ENCODE assay signal across 8 mouse cellular contexts in genomic region chrX:104483444-104483808, GRCm38 (mm10). TPM values are rescaled to one million over a fixed set of nuclear protein-coding genes. Genes with fewer than 3 reads are reported as not detected.
A peak's percentile ranks its signal among the peaks of the same experiment; 100 is the strongest.
DNase-seq lines count a peak whose midpoint lies in the region; ATAC-seq and TF ChIP-seq lines count a peak whose summit lies in the region.

No protein-coding gene starts in this region.

- in situ Hi-C loops in ES-E14 (cut with MboI; ENCODE audit: low sequenced_read_pairs in 2 of 2, unreplicated experiment in 2 of 2): no loop called here

- no peak for DNase-seq in heart, postnatal 4 days
- peak; percentile 11 for DNase-seq in ES-E14 (ENCODE audit: low read depth, low spot score)
- no peak for DNase-seq in yolk sac, embryonic 10.5 days (ENCODE audit: low spot score)

- no peaks in the 10 kb centered on the region for H3K9me3 ChIP-seq in heart, embryonic 11.5 days (replicated peaks; ENCODE audit: control insufficient read depth, low read length)
- H3K9me3 ChIP-seq in ES-E14 (ENCODE audit: control insufficient read depth, insufficient read depth, low read depth, low read length): no peaks in the 10 kb centered on the region
- H3K9me3 ChIP-seq in hindbrain, embryonic 15.5 days: no peaks in the 10 kb centered on the region
- no peaks in the 10 kb centered on the region for H3K9me3 ChIP-seq in limb, embryonic 13.5 days
- no peaks in the 10 kb centered on the region for H3K9me3 ChIP-seq in neural tube, embryonic 13.5 days

- H3K4me2 ChIP-seq in heart, embryonic 11.5 days: peak overlapping the region; percentile 68
- H3K4me2 ChIP-seq in hindbrain, embryonic 15.5 days: peak overlapping the region; percentile 57
- H3K4me2 ChIP-seq in limb, embryonic 13.5 days (replicated peaks): peak overlapping the region; percentile 64
- peak overlapping the region; percentile 56 for H3K4me2 ChIP-seq in neural tube, embryonic 13.5 days

- 33% methylated on average over 6 of the region's 6 CpGs for WGBS in heart, embryonic 11.5 days (ENCODE audit: insufficient replicate concordance)
- WGBS in hindbrain, embryonic 15.5 days: 21% methylated on average over 6 of the region's 6 CpGs
- 16% methylated on average over 6 of the region's 6 CpGs for WGBS in limb, embryonic 13.5 days
- 22% methylated on average over 6 of the region's 6 CpGs for WGBS in neural tube, embryonic 13.5 days

- peak overlapping the region; percentile 64 for H3K9ac ChIP-seq in heart, embryonic 11.5 days (ENCODE audit: low read depth, low read length)
- H3K9ac ChIP-seq in ES-E14 (ENCODE audit: insufficient read depth, low read depth, low read length, poor library complexity, severe bottlenecking): peak overlapping the region; percentile 73; the same call in 1 of the 2 replicates
- H3K9ac ChIP-seq in hindbrain, embryonic 15.5 days: peak overlapping the region; percentile 52
- H3K9ac ChIP-seq in limb, embryonic 13.5 days: peak overlapping the region; percentile 70
- H3K9ac ChIP-seq in neural tube, embryonic 13.5 days: peak overlapping the region; percentile 70

- H3K4me1 ChIP-seq in heart, embryonic 11.5 days (ENCODE audit: control insufficient read depth, insufficient read depth, low read length): no peaks in the 10 kb centered on the region
- peaks cover 0 to under 1% of the 10 kb centered on the region in 2 experiments; a peak in 1 of 4 replicates for H3K4me1 ChIP-seq in ES-E14 (ENCODE audit: control insufficient read depth in 2 of 2, insufficient read depth in 2 of 2, low read length in 2 of 2, poor library complexity in 1 of 2)
- no peaks in the 10 kb centered on the region; the same call in 1 of the 2 replicates for H3K4me1 ChIP-seq in cortical plate, adult 2 months (ENCODE audit: control insufficient read depth, insufficient read depth, low read length)
- H3K4me1 ChIP-seq in hindbrain, embryonic 15.5 days (replicated peaks): no peaks in the 10 kb centered on the region; the same call in none of the 2 replicates
- no peaks in the 10 kb centered on the region for H3K4me1 ChIP-seq in limb, embryonic 13.5 days
- H3K4me1 ChIP-seq in neural tube, embryonic 13.5 days (replicated peaks): no peaks in the 10 kb centered on the region

- no peak for TF ChIP-seq POLR2A in cortical plate, adult 2 months (IDR thresholded peaks at IDR 0.05; ENCODE audit: extremely low read depth, insufficient read depth, low read length)

- ATAC-seq in heart, embryonic 11.5 days (replicated peaks; ENCODE audit: insufficient number of reproducible peaks, low FRiP score, low TSS enrichment): no peak
- peak; percentile 78 for ATAC-seq in hindbrain, embryonic 15.5 days (ENCODE audit: low FRiP score, low read depth)
- ATAC-seq in limb, embryonic 13.5 days (ENCODE audit: low FRiP score, low read depth): no peak
- peak; percentile 85 for ATAC-seq in neural tube, embryonic 13.5 days (ENCODE audit: low read depth)

- peaks cover 3% of the 10 kb centered on the region; the same call in 1 of the 2 replicates for H3K27me3 ChIP-seq in heart, embryonic 11.5 days (ENCODE audit: control insufficient read depth, insufficient read depth, low read length)
- H3K27me3 ChIP-seq in hindbrain, embryonic 15.5 days: 0 out of 2 replicates have a peak, but pooled peaks cover 3% of the 10 kb centered on the region
- H3K27me3 ChIP-seq in limb, embryonic 13.5 days: peaks cover 18% of the 10 kb centered on the region
- peaks cover 48% of the 10 kb centered on the region for H3K27me3 ChIP-seq in neural tube, embryonic 13.5 days

- no peak for TF ChIP-seq CTCF in cortical plate, adult 2 months (IDR thresholded peaks at IDR 0.05; ENCODE audit: extremely low read depth, insufficient read depth, low read length)

- H3K36me3 ChIP-seq in heart, embryonic 11.5 days (ENCODE audit: control insufficient read depth, insufficient read depth, low read length): no peaks in the 10 kb centered on the region
- H3K36me3 ChIP-seq in ES-E14 (ENCODE audit: control insufficient read depth, insufficient read depth, low read length, poor library complexity, severe bottlenecking): no peaks in the 10 kb centered on the region
- H3K36me3 ChIP-seq in hindbrain, embryonic 15.5 days: no peaks in the 10 kb centered on the region
- H3K36me3 ChIP-seq in limb, embryonic 13.5 days: no peaks in the 10 kb centered on the region
- H3K36me3 ChIP-seq in neural tube, embryonic 13.5 days: no peaks in the 10 kb centered on the region

- H3K4me3 ChIP-seq in heart, embryonic 11.5 days (ENCODE audit: low read depth, low read length): peak overlapping the region; percentile 59
- H3K4me3 ChIP-seq in ES-E14 (ENCODE audit: insufficient read depth in 1 of 2, low read depth in 1 of 2, low read length in 2 of 2, poor library complexity in 1 of 2, severe bottlenecking in 1 of 2): peak overlapping the region; percentile 65 to 74
- peak overlapping the region; percentile 77 for H3K4me3 ChIP-seq in cortical plate, adult 2 months (ENCODE audit: insufficient read depth, low read length)
- peak overlapping the region; percentile 48 for H3K4me3 ChIP-seq in hindbrain, embryonic 15.5 days
- H3K4me3 ChIP-seq in limb, embryonic 13.5 days: peak overlapping the region; percentile 58
- peak overlapping the region; percentile 60 for H3K4me3 ChIP-seq in neural tube, embryonic 13.5 days

- H3K27ac ChIP-seq in heart, embryonic 11.5 days (ENCODE audit: low read depth, low read length): 0 out of 2 replicates have a peak overlapping the region, but pooled peaks have one; percentile 41
- no peak overlapping the region for H3K27ac ChIP-seq in ES-E14 (ENCODE audit: insufficient read depth, low read depth, low read length, poor library complexity, severe bottlenecking)
- H3K27ac ChIP-seq in cortical plate, adult 2 months (ENCODE audit: insufficient read depth, low read length): no peak overlapping the region
- peak overlapping the region; percentile 73 for H3K27ac ChIP-seq in hindbrain, embryonic 15.5 days (replicated peaks)
- H3K27ac ChIP-seq in limb, embryonic 13.5 days: peak overlapping the region; percentile 52; the same call in 1 of the 2 replicates
- peak overlapping the region; percentile 56; the same call in 1 of the 2 replicates for H3K27ac ChIP-seq in neural tube, embryonic 13.5 days (replicated peaks)

TF ChIP-seq in ES-E14, 5 proteins besides CTCF, POLR2A, EP300 and RAD21:
- no peak for TF ChIP-seq CHD2 (IDR thresholded peaks at IDR 0.05; ENCODE audit: low read depth, low read length)
- TF ChIP-seq ZC3H11A (IDR thresholded peaks at IDR 0.05; ENCODE audit: borderline replicate concordance, low read depth, low read length): no peak
- TF ChIP-seq ZNF384 (IDR thresholded peaks at IDR 0.05; ENCODE audit: low read depth, low read length): no peak
- no peak for TF ChIP-seq HCFC1 (IDR thresholded peaks at IDR 0.05; ENCODE audit: borderline replicate concordance, insufficient read depth, low read length)
- TF ChIP-seq MAFK (IDR thresholded peaks at IDR 0.05; ENCODE audit: insufficient read depth, low read depth, low read length): no peak
TF ChIP-seq in ES-E14: peak in this region for 0.

RNA-seq across cellular contexts. Expression of gene Uprt, which starts 0.8 kb away (rescaled TPM):
- polyA plus RNA-seq in heart, embryonic 11.5 days (2014; fragmentation: Nextera tagmentation; extraction: Ambion mirVana): 1.8 and 1.9 TPM in 2 replicates
- 10 to 100 TPM in 1 of 2 experiments, 1 to 10 TPM in 1; 9.2 to 10.3 TPM for total RNA-seq in heart, postnatal 4 days (2021)
- total RNA-seq in ES-E14 (2012; rRNA removed): 6.9 and 7.4 TPM in 2 replicates
- polyA plus RNA-seq in cortical plate, adult 2 months (2012; rRNA removed): 4.4 and 4.6 TPM in 2 replicates
- polyA plus RNA-seq in hindbrain, embryonic 15.5 days (2015; fragmentation: Nextera tagmentation; extraction: Ambion mirVana): 1.9 and 2.3 TPM in 2 replicates
- polyA plus RNA-seq in limb, embryonic 13.5 days (2015; fragmentation: Nextera tagmentation; extraction: Ambion mirVana): 1.0 and 1.2 TPM in 2 replicates
- 1.3 and 2.2 TPM in 2 replicates for polyA plus RNA-seq in neural tube, embryonic 13.5 days (2015; fragmentation: Nextera tagmentation; extraction: Ambion mirVana)

Comparison
In these comparisons a context has a peak if more than half of its experiments do, and no peak if none do; other contexts are left out.
1. ATAC-seq: peak in hindbrain, embryonic 15.5 days (single experiment) and neural tube, embryonic 13.5 days (single experiment); none in heart, embryonic 11.5 days (single experiment) and limb, embryonic 13.5 days (single experiment).
2. H3K27ac ChIP-seq: peak in heart, embryonic 11.5 days (single experiment), hindbrain, embryonic 15.5 days (single experiment), limb, embryonic 13.5 days (single experiment) and neural tube, embryonic 13.5 days (single experiment); none in ES-E14 (single experiment) and cortical plate, adult 2 months (single experiment).
3. Peak in every context shown above with its lines, with median percentiles within 50 percentile points of each other: H3K4me2 ChIP-seq, H3K4me3 ChIP-seq and H3K9ac ChIP-seq.